Mouse (Mus musculus) E14TG2a.4 (cell line): ENCODE measurements around the gene Col4a3bp.

Experiments
- H3K27me3 ChIP-seq: 2 replicates; pipeline ENCODE4 v1.6.1; 2014; ENCODE audit warnings: low read length, control low read depth; ENCODE audit not compliant: insufficient read depth
- H3K36me3 ChIP-seq: 2 replicates; pipeline ENCODE4 v1.6.1; 2014; ENCODE audit warnings: low read length, control low read depth; ENCODE audit not compliant: insufficient read depth
- H3K4me1 ChIP-seq: replicated peaks from 2 replicates; pipeline ENCODE4 v1.6.1; 2014; ENCODE audit warnings: low read depth, low read length, control low read depth
- H3K4me3 ChIP-seq: replicated peaks from 2 replicates; pipeline ENCODE4 v1.5.1; 2014; ENCODE audit warnings: mild to moderate bottlenecking, low read length
- H3K9me3 ChIP-seq: 2 replicates; pipeline ENCODE4 v1.6.1; 2014; ENCODE audit warnings: low read length, control low read depth
- CTCF ChIP-seq: conservative IDR thresholded peaks from 2 replicates; pipeline ENCODE4 v1.5.1; 2014; ENCODE audit warnings: low read length
- NANOG ChIP-seq: IDR thresholded peaks from 2 replicates; pipeline ENCODE4 v1.6.1; 2014; ENCODE audit warnings: borderline replicate concordance, low read length, mixed read lengths
- POU5F1 ChIP-seq: IDR thresholded peaks from 2 replicates; pipeline ENCODE4 v1.6.1; 2014; ENCODE audit warnings: low read length, borderline replicate concordance

Gene Col4a3bp

GRCm38 (mm10) chr13:96511893-96512292, 30.5 kb upstream of the Col4a3bp start:
- Histone ChIP-seq H3K4me3 (no peak overlapping the region), H3K27me3 (no peaks in the 10 kb centered on the region), H3K36me3 (peaks cover 79% of the 10 kb centered on the region), H3K9me3 (no peaks in the 10 kb centered on the region), H3K4me1 (0 out of 2 replicates have a peak, but pooled peaks cover 5% of the 10 kb centered on the region)
- no peak for TF ChIP-seq POU5F1
- no peak for TF ChIP-seq CTCF
- TF ChIP-seq NANOG, result no peak

GRCm38 (mm10) chr13:96514154-96514942, 28.1 kb upstream of the Col4a3bp start:
- H3K9me3 ChIP-seq, result no peaks in the 10 kb centered on the region
- H3K4me3 ChIP-seq, result no peak overlapping the region
- H3K27me3 ChIP-seq, result no peaks in the 10 kb centered on the region
- 0 out of 2 replicates have a peak, but pooled peaks cover 5% of the 10 kb centered on the region for H3K4me1 ChIP-seq
- no peak for TF ChIP-seq NANOG
- no peak for TF ChIP-seq CTCF
- TF ChIP-seq POU5F1, result no peak
- H3K36me3 ChIP-seq, result peaks cover 64% of the 10 kb centered on the region

GRCm38 (mm10) chr13:96516249-96516648, 26.2 kb upstream of the Col4a3bp start:
- Histone ChIP-seq H3K4me1 (0 out of 2 replicates have a peak, but pooled peaks cover 5% of the 10 kb centered on the region), H3K36me3 (peaks cover 54% of the 10 kb centered on the region), H3K9me3 (no peaks in the 10 kb centered on the region), H3K4me3 (no peak overlapping the region), H3K27me3 (no peaks in the 10 kb centered on the region)
- TF ChIP-seq CTCF, result no peak
- TF ChIP-seq POU5F1, result no peak
- no peak for TF ChIP-seq NANOG

- Histone ChIP-seq H3K4me1 (0 out of 2 replicates have a peak, but pooled peaks cover 5% of the 10 kb centered on the region), H3K9me3 (no peaks in the 10 kb centered on the region), H3K4me3 (no peak overlapping the region), H3K36me3 (peaks cover 46% of the 10 kb centered on the region), H3K27me3 (no peaks in the 10 kb centered on the region)
- TF ChIP-seq NANOG (no peak), CTCF (no peak), POU5F1 (no peak)
These were observed 25.1 kb upstream of the Col4a3bp start for GRCm38 (mm10) chr13:96517335-96517734.

- 0 out of 2 replicates have a peak, but pooled peaks cover 4% of the 10 kb centered on the region for H3K4me1 ChIP-seq
- H3K27me3 ChIP-seq, result no peaks in the 10 kb centered on the region
- H3K36me3 ChIP-seq, result peaks cover 15% of the 10 kb centered on the region
- TF ChIP-seq CTCF (no peak), NANOG (no peak), POU5F1 (no peak)
- H3K9me3 ChIP-seq, result no peaks in the 10 kb centered on the region
- H3K4me3 ChIP-seq, result no peak overlapping the region
These were observed 21.1 kb upstream of the Col4a3bp start for GRCm38 (mm10) chr13:96521294-96521693.

- Histone ChIP-seq H3K27me3 (no peaks in the 10 kb centered on the region), H3K9me3 (no peaks in the 10 kb centered on the region), H3K4me3 (no peak overlapping the region), H3K4me1 (peaks cover 12% of the 10 kb centered on the region), H3K36me3 (peaks cover 9% of the 10 kb centered on the region)
- TF ChIP-seq CTCF, result no peak
- no peak for TF ChIP-seq NANOG
- TF ChIP-seq POU5F1, result no peak
These were observed 15.4 kb upstream of the Col4a3bp start for GRCm38 (mm10) chr13:96527022-96527421.

GRCm38 (mm10) chr13:96527856-96528255, 14.6 kb upstream of the Col4a3bp start:
- TF ChIP-seq POU5F1 (no peak), CTCF (no peak), NANOG (no peak)
- H3K4me3 ChIP-seq, result no peak overlapping the region
- H3K36me3 ChIP-seq, result peaks cover 9% of the 10 kb centered on the region
- no peaks in the 10 kb centered on the region for H3K9me3 ChIP-seq
- H3K4me1 ChIP-seq, result peaks cover 12% of the 10 kb centered on the region
- no peaks in the 10 kb centered on the region for H3K27me3 ChIP-seq

GRCm38 (mm10) chr13:96528776-96529175, 13.6 kb upstream of the Col4a3bp start:
- Histone ChIP-seq H3K4me1 (peaks cover 14% of the 10 kb centered on the region), H3K4me3 (no peak overlapping the region), H3K9me3 (no peaks in the 10 kb centered on the region), H3K27me3 (no peaks in the 10 kb centered on the region), H3K36me3 (peaks cover 9% of the 10 kb centered on the region)
- TF ChIP-seq POU5F1 (no peak), CTCF (no peak), NANOG (no peak)

- Histone ChIP-seq H3K4me1 (peaks cover 16% of the 10 kb centered on the region), H3K4me3 (no peak overlapping the region), H3K27me3 (no peaks in the 10 kb centered on the region), H3K36me3 (peaks cover 9% of the 10 kb centered on the region), H3K9me3 (no peaks in the 10 kb centered on the region)
- no peak for TF ChIP-seq POU5F1
- TF ChIP-seq NANOG, result no peak
- TF ChIP-seq CTCF, result no peak
These were observed 12.9 kb upstream of the Col4a3bp start for GRCm38 (mm10) chr13:96529542-96529941.
